In genomic region chr5:100166591-100167491, GRCm38 (mm10) we compare ENCODE assay signal across 9 mouse cellular contexts. TPM values are rescaled to one million over a fixed set of nuclear protein-coding genes. Genes with fewer than 3 reads are reported as not detected.
DNase-seq lines count a peak whose midpoint lies in the region; ATAC-seq lines count a peak whose summit lies in the region.
"Had no signal": no experiment of that assay in that cellular context is flagged by ENCODE, and none has a peak within 500 bp of the region (broad histone marks: within the 10 kb centered on the region; RNA-seq: fewer than 3 reads in every experiment).

No protein-coding gene starts in this region.

- ATAC-seq in megakaryocyte-erythroid progenitor cell, adult 5-6 weeks (replicated peaks; ENCODE audit: low FRiP score, low TSS enrichment, poor library complexity, severe bottlenecking): peak; percentile 77

- peak; percentile 66 for DNase-seq in heart, adult 11 months
- DNase-seq in heart, adult 9 months (ENCODE audit: low spot score in 2 of 2): no peak
- peak; percentile 3 for DNase-seq in spleen, adult 12 weeks (ENCODE audit: low spot score)
- DNase-seq in spleen, postnatal 14 days (ENCODE audit: low spot score in 2 of 2): no peak
- peak; percentile 35 for DNase-seq in cerebellum, adult 11 months
- DNase-seq in kidney, adult 9 months: peak; percentile 38
- DNase-seq in urinary bladder, postnatal 36 days (ENCODE audit: low spot score in 2 of 2): peak; percentile 31 to 33

RNA-seq across cellular contexts. Expression of gene Tmem150c, which starts 7.2 kb away (rescaled TPM):
- total RNA-seq in megakaryocyte-erythroid progenitor cell, adult 5-6 weeks (2014; fragmentation: Nextera tagmentation): not detected in 2 replicates
- total RNA-seq in megakaryocyte-erythroid progenitor cell, adult 5-6 weeks (2017): not detected in 2 replicates
- total RNA-seq: hematopoietic stem cell, adult 5-6 weeks had no signal

Comparison
In these comparisons a context has a peak if more than half of its experiments do, and no peak if none do; other contexts are left out.
1. DNase-seq: peak in heart, adult 11 months (single experiment), spleen, adult 12 weeks (single experiment), cerebellum, adult 11 months (single experiment), kidney, adult 9 months (single experiment) and urinary bladder, postnatal 36 days (2 of 2); none in heart, adult 9 months (0 of 2) and spleen, postnatal 14 days (0 of 2).